Mouse (Mus musculus): ENCODE measurements around the gene Bbs9.

The Bbs9 gene

GRCm38 (mm10) chr9:22468170-22468898 lies 7.2 kb upstream of the Bbs9 start:
- DNase-seq (ENCODE audit: low read depth, low spot score), result peak; percentile 55

- no peak for DNase-seq (ENCODE audit: low read depth, low spot score)
These were observed 6.6 kb upstream of the Bbs9 start for GRCm38 (mm10) chr9:22468899-22469259.

- DNase-seq (ENCODE audit: low read depth, low spot score), result no peak
These were observed 5.9 kb upstream of the Bbs9 start, which contains the start of gene Rp9 for GRCm38 (mm10) chr9:22469643-22470042. TSS of gene Rp9 (minus strand) at chr9:22469743.

- DNase-seq (ENCODE audit: low read depth, low spot score), result peak; percentile 29
These were observed 750 bp downstream of the Bbs9 start for GRCm38 (mm10) chr9:22476265-22476664.

GRCm38 (mm10) chr9:22478946-22479345 lies 3.4 kb downstream of the Bbs9 start:
- DNase-seq (ENCODE audit: low read depth, low spot score), result no peak

GRCm38 (mm10) chr9:22483866-22484561 lies 8.5 kb downstream of the Bbs9 start:
- no peak for DNase-seq (ENCODE audit: low read depth, low spot score)

GRCm38 (mm10) chr9:22484562-22485308 lies 9.2 kb downstream of the Bbs9 start:
- DNase-seq (ENCODE audit: low read depth, low spot score), result no peak

- DNase-seq (ENCODE audit: low read depth, low spot score), result no peak
These were observed 10.7 kb downstream of the Bbs9 start for GRCm38 (mm10) chr9:22486211-22486610.

- no peak for DNase-seq (ENCODE audit: low read depth, low spot score)
These were observed 13.4 kb downstream of the Bbs9 start for GRCm38 (mm10) chr9:22488963-22489362.

- no peak for DNase-seq (ENCODE audit: low read depth, low spot score)
These were observed 18.8 kb downstream of the Bbs9 start for GRCm38 (mm10) chr9:22494203-22494807.

GRCm38 (mm10) chr9:22495133-22495532 lies 19.6 kb downstream of the Bbs9 start:
- DNase-seq (ENCODE audit: low read depth, low spot score), result no peak

GRCm38 (mm10) chr9:22497021-22497767 lies 21.7 kb downstream of the Bbs9 start:
- DNase-seq (ENCODE audit: low read depth, low spot score), result no peak

- DNase-seq (ENCODE audit: low read depth, low spot score), result no peak
These were observed 27.5 kb downstream of the Bbs9 start for GRCm38 (mm10) chr9:22502972-22503371.

- no peak for DNase-seq (ENCODE audit: low read depth, low spot score)
These were observed 28.1 kb downstream of the Bbs9 start for GRCm38 (mm10) chr9:22503581-22503980.

- DNase-seq (ENCODE audit: low read depth, low spot score), result no peak
These were observed 30.1 kb downstream of the Bbs9 start for GRCm38 (mm10) chr9:22505574-22505973.

GRCm38 (mm10) chr9:22515076-22515475 lies 39.6 kb downstream of the Bbs9 start:
- DNase-seq (ENCODE audit: low read depth, low spot score), result no peak

GRCm38 (mm10) chr9:22518394-22519041 lies 43.0 kb downstream of the Bbs9 start:
- DNase-seq (ENCODE audit: low read depth, low spot score), result peak; percentile 39

GRCm38 (mm10) chr9:22523460-22523859 lies 47.9 kb downstream of the Bbs9 start:
- DNase-seq (ENCODE audit: low read depth, low spot score), result no peak

GRCm38 (mm10) chr9:22530734-22531489 lies 55.4 kb downstream of the Bbs9 start:
- DNase-seq (ENCODE audit: low read depth, low spot score), result no peak

GRCm38 (mm10) chr9:22532112-22532511 lies 56.6 kb downstream of the Bbs9 start:
- DNase-seq (ENCODE audit: low read depth, low spot score), result no peak
